Mouse (Mus musculus) C2C12 (cell line): Measurements from ENCODE around the gene Kcnj9. TPM values are rescaled to one million over a fixed set of nuclear protein-coding genes. Genes with fewer than 3 reads are reported as not detected.

Experiments used
- H3K27me3 ChIP-seq: one replicate; pipeline ENCODE4 v1.6.1; 2011; ENCODE audit not compliant: control insufficient read depth, insufficient read depth, insufficient read length
- H3K36me3 ChIP-seq: one replicate; pipeline ENCODE4 v1.6.1; 2011; ENCODE audit not compliant: control insufficient read depth, insufficient read depth
- H3K4me3 ChIP-seq: one replicate; pipeline ENCODE4 v1.5.1; 2011; ENCODE audit warnings: mild to moderate bottlenecking, control low read depth; ENCODE audit not compliant: poor library complexity, insufficient read depth, severe bottlenecking
- H3K79me2 ChIP-seq: one replicate; pipeline ENCODE4 v1.6.1; 2011; ENCODE audit not compliant: control insufficient read depth, insufficient read depth
- H3K79me3 ChIP-seq: one replicate; pipeline ENCODE4 v1.6.1; 2011; ENCODE audit warnings: low read depth, control low read depth
- H3ac ChIP-seq: one replicate; pipeline ENCODE3; 2011; ENCODE audit warnings: low read depth; ENCODE audit not compliant: control insufficient read depth, insufficient read length
- CEBPB ChIP-seq: IDR thresholded peaks from one replicate; pipeline ENCODE4 v1.6.1; 2011; ENCODE audit warnings: low read depth, mild to moderate bottlenecking, control low read depth, moderate library complexity
- CTCF ChIP-seq: IDR thresholded peaks from one replicate; pipeline ENCODE4 v1.5.1; 2011; ENCODE audit not compliant: control insufficient read depth, insufficient read depth, insufficient read length
- FOSL1 ChIP-seq: IDR thresholded peaks from one replicate; pipeline ENCODE4 v1.8.0; 2011; ENCODE audit warnings: mild to moderate bottlenecking, low read length; ENCODE audit not compliant: poor library complexity, insufficient read depth, severe bottlenecking
- MAX ChIP-seq: IDR thresholded peaks from one replicate; pipeline ENCODE4 v1.6.1; 2011; ENCODE audit warnings: mild to moderate bottlenecking, control low read depth
- MYOD1 ChIP-seq: IDR thresholded peaks from one replicate; pipeline ENCODE4 v1.6.1; 2011; ENCODE audit warnings: low read depth; ENCODE audit not compliant: control insufficient read depth, insufficient read length
- MYOG ChIP-seq: IDR thresholded peaks from one replicate; pipeline ENCODE4 v1.6.1; 2011; ENCODE audit not compliant: control insufficient read depth, insufficient read length; ENCODE audit errors: extremely low read depth
- USF1 ChIP-seq: IDR thresholded peaks from one replicate; pipeline ENCODE4 v1.6.1; 2011; ENCODE audit warnings: low read depth, mild to moderate bottlenecking, control low read depth, moderate library complexity
- polyA plus RNA-seq: library from polyadenylated mRNA; unstranded; fragments of >200 nt; fragmentation: generic; extraction: Trizol; gene quantifications from one replicate; pipeline ENCODE4 v1.2.1, GENCODE M21; 2012; ENCODE audit warnings: missing spikeins

The Kcnj9 gene
- polyA plus RNA-seq, 1 experiment: 0.06 TPM

DNA sequence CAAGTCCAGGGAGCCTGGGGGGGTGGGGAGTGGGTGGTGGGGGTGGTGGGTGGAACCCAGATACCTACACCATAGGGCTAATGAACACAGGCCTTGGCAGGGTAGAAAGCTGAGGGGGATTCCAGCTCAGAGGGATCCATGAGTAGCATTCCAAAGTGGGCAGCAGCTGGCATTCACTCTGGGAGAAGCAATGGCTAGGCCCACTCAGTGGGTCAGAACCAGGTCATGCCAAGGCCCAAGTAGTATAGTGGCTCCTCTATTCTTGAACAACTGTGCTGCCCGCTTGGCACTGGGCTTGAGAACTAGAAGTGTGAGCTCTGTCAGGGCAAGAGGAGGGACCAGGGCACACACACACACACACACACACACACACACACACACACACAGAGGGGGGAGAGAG lies 20.7 kb downstream of the Kcnj9 start:
- Histone ChIP-seq H3K27me3 (no peaks in the 10 kb centered on the region), H3K36me3 (no peaks in the 10 kb centered on the region), H3K79me2 (peaks cover 10% of the 10 kb centered on the region), H3K79me3 (no peaks in the 10 kb centered on the region), H3ac (no peak overlapping the region), H3K4me3 (no peak overlapping the region)
- TF ChIP-seq MYOD1 (no peak), MAX (no peak), FOSL1 (no peak), MYOG (no peak), USF1 (no peak), CEBPB (no peak), CTCF (no peak)

GRCm38 (mm10) chr1:172307936-172308335 lies 21.2 kb downstream of the Kcnj9 start:
- no peaks in the 10 kb centered on the region for H3K36me3 ChIP-seq
- H3K79me2 ChIP-seq: peaks cover 5% of the 10 kb centered on the region
- H3K4me3 ChIP-seq: no peak overlapping the region
- H3K79me3 ChIP-seq: no peaks in the 10 kb centered on the region
- no peak overlapping the region for H3ac ChIP-seq
- TF ChIP-seq FOSL1 (no peak), MYOD1 (no peak), CTCF (no peak), MAX (no peak), MYOG (no peak), CEBPB (no peak), USF1 (no peak)
- H3K27me3 ChIP-seq: no peaks in the 10 kb centered on the region

DNA sequence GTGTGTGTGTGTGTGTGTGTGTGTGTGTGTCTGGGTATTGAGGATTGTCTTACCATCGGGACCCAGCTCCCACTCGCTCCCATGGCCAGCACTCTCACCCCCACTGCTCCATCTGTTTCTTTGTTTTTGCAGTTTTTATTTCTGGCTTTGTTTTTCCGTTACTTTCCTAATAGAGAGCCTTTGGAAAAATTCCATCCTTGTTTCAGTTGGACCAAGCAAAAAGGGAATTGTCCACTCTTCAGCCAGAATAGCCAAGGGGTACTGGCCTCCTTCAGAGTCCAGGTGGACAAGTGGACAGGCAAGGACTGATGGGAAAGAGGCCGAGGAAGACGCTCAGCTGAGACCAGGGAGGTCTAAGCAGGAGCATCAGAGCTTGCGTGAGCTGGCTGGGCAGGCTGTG lies 22.2 kb downstream of the Kcnj9 start:
- Histone ChIP-seq H3K27me3 (no peaks in the 10 kb centered on the region), H3K4me3 (no peak overlapping the region), H3K79me3 (no peaks in the 10 kb centered on the region), H3K36me3 (no peaks in the 10 kb centered on the region), H3K79me2 (no peaks in the 10 kb centered on the region), H3ac (no peak overlapping the region)
- TF ChIP-seq USF1 (no peak), CTCF (no peak), FOSL1 (no peak), MYOG (no peak), MYOD1 (no peak), MAX (no peak), CEBPB (no peak)

- no peaks in the 10 kb centered on the region for H3K27me3 ChIP-seq
- H3K79me2 ChIP-seq: no peaks in the 10 kb centered on the region
- H3ac ChIP-seq: no peak overlapping the region
- H3K36me3 ChIP-seq: no peaks in the 10 kb centered on the region
- TF ChIP-seq MYOD1 (peak; percentile 34), CTCF (no peak), CEBPB (no peak), MAX (no peak), USF1 (no peak), MYOG (no peak)
- H3K4me3 ChIP-seq: no peak overlapping the region
- H3K79me3 ChIP-seq: no peaks in the 10 kb centered on the region
These were observed 22.9 kb downstream of the Kcnj9 start for GRCm38 (mm10) chr1:172306196-172306595.

- TF ChIP-seq MYOD1 (no peak), CTCF (no peak), USF1 (no peak), FOSL1 (no peak), CEBPB (no peak), MYOG (no peak), MAX (no peak)
- no peaks in the 10 kb centered on the region for H3K36me3 ChIP-seq
- no peaks in the 10 kb centered on the region for H3K27me3 ChIP-seq
- H3K79me2 ChIP-seq: no peaks in the 10 kb centered on the region
- no peak overlapping the region for H3ac ChIP-seq
- no peak overlapping the region for H3K4me3 ChIP-seq
- no peaks in the 10 kb centered on the region for H3K79me3 ChIP-seq
These were observed 23.5 kb downstream of the Kcnj9 start for GRCm38 (mm10) chr1:172305635-172306034.

- Histone ChIP-seq H3K36me3 (no peaks in the 10 kb centered on the region), H3ac (no peak overlapping the region), H3K4me3 (no peak overlapping the region)
These were observed 24.0 kb downstream of the Kcnj9 start for GRCm38 (mm10) chr1:172305153-172305552.

More at GRCm38 (mm10) chr1:172305153-172305552, 24.0 kb downstream of the Kcnj9 start:
- H3K79me3 ChIP-seq: no peaks in the 10 kb centered on the region
- no peaks in the 10 kb centered on the region for H3K79me2 ChIP-seq
- no peaks in the 10 kb centered on the region for H3K27me3 ChIP-seq
- TF ChIP-seq MYOG (no peak), MAX (no peak), MYOD1 (no peak), FOSL1 (no peak), CTCF (no peak), CEBPB (no peak), USF1 (no peak)
